Mouse (Mus musculus) neural tube, embryonic 11.5 days (tissue): ENCODE data around the gene Sgtb. TPM values are rescaled to one million over a fixed set of nuclear protein-coding genes. Genes with fewer than 3 reads are reported as not detected.

ENCODE experiments used
- ATAC-seq: fragments of 200-750 bp; cut with Nextera tagmentation; 2 replicates; pipeline ENCODE4 v1.8.0; 2017; ENCODE audit warnings: moderate number of reproducible peaks, mild to moderate bottlenecking, moderate TSS enrichment, moderate library complexity; ENCODE audit not compliant: insufficient read depth, low FRiP score, low TSS enrichment
- DNase-seq: peaks from one replicate; pipeline ENCODE4 v3.0.0-alpha.2; 2015; ENCODE audit warnings: low spot score
- H3K27ac ChIP-seq: fragments of 300-500 bp; sonication (generic); 2 replicates; pipeline ENCODE4 v1.5.1; 2014; ENCODE audit warnings: low read depth, mild to moderate bottlenecking, low read length
- H3K27me3 ChIP-seq: fragments of 300-500 bp; sonication (generic); 2 replicates; pipeline ENCODE4 v1.6.1; 2014; ENCODE audit warnings: mild to moderate bottlenecking, low read length, mixed read lengths; ENCODE audit not compliant: control insufficient read depth, insufficient read depth
- H3K36me3 ChIP-seq: fragments of 300-500 bp; sonication (generic); 2 replicates; pipeline ENCODE4 v1.6.1; 2014; ENCODE audit warnings: mild to moderate bottlenecking, low read length, moderate library complexity, mixed read lengths; ENCODE audit not compliant: control insufficient read depth, insufficient read depth
- H3K4me1 ChIP-seq: fragments of 300-500 bp; sonication (generic); 2 replicates; pipeline ENCODE4 v1.6.1; 2014; ENCODE audit warnings: low read length, mixed read lengths; ENCODE audit not compliant: control insufficient read depth, insufficient read depth
- H3K4me2 ChIP-seq: fragments of 300-500 bp; sonication (generic); 2 replicates; pipeline ENCODE4 v1.6.1; 2014; ENCODE audit warnings: low read depth, mild to moderate bottlenecking, moderate library complexity
- H3K4me3 ChIP-seq: fragments of 300-500 bp; sonication (generic); 2 replicates; pipeline ENCODE4 v1.5.1; 2014; ENCODE audit warnings: low read depth, low read length
- H3K9ac ChIP-seq: fragments of 300-500 bp; sonication (generic); 2 replicates; pipeline ENCODE4 v1.6.1; 2014; ENCODE audit warnings: mild to moderate bottlenecking, low read length
- H3K9me3 ChIP-seq: fragments of 300-500 bp; sonication (generic); 2 replicates; pipeline ENCODE4 v1.6.1; 2016; ENCODE audit warnings: low read length; ENCODE audit not compliant: control insufficient read depth
- WGBS: fragments of 180-500 bp; shearing (Covaris S2); extraction: QIAGEN DNeasy Blood & Tissue Kit; methylation state at CpG from one replicate; pipeline ENCODE4 v1.1.7; 2014; 5-methylcytosine and 5-hydroxymethylcytosine counted together
- polyA plus RNA-seq: library from polyadenylated mRNA; unstranded; fragments of >200 nt; fragmentation: Nextera tagmentation; extraction: Ambion mirVana; gene quantifications from 2 replicates; pipeline ENCODE4 v1.2.1, GENCODE M21; 2014

Gene Sgtb
- 25.2 and 29.8 TPM in 2 replicates for polyA plus RNA-seq

DNA sequence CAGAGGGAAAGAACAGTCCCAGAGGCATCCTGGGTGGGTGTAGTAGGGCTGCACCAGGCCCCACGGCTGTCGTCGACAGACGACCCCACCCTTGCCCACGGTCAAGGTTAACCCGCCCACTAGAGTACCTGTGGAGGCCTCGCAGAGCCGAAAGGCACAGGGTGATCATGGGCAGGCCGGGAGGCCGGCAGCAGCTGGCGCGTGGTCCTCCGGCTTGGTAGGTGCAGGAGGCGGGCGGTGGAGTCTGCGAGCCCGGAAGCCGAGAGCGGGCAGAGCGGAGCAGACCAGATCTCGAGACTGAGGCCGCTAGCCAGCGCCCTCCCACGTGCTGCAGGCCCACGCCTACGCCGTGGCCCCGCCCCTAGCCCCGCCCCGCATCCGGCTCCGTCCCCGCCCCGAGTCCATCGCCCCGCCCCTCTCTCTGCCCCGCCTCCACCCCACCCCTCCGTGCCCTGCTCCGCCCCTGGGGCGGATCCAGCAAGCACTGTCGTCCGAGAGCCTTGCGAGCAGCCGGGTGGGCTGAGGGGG lies at the start of gene Sgtb, which contains the start of gene Nln:
Sgtb (plus strand) TSS at position 454 of the 528 bp plus-strand sequence.
Nln (minus strand) TSS at position 327 of the 528 bp plus-strand sequence.
- 0% methylated on average over 33 of the region's 44 CpGs for WGBS
- Histone ChIP-seq H3K4me1 (peaks cover 7% of the 10 kb centered on the region; the same call in 1 of the 2 replicates), H3K4me2 (peak within 1 kb of the TSS; percentile 98), H3K27ac (peak within 1 kb of the TSS; percentile 42), H3K4me3 (peak within 1 kb of the TSS; percentile 64), H3K9ac (peak within 1 kb of the TSS; percentile 74), H3K9me3 (no peaks in the 10 kb centered on the region), H3K36me3 (no peaks in the 10 kb centered on the region), H3K27me3 (no peaks in the 10 kb centered on the region)
- ATAC-seq (peak; percentile 97), DNase-seq (peak; percentile 92)

DNA sequence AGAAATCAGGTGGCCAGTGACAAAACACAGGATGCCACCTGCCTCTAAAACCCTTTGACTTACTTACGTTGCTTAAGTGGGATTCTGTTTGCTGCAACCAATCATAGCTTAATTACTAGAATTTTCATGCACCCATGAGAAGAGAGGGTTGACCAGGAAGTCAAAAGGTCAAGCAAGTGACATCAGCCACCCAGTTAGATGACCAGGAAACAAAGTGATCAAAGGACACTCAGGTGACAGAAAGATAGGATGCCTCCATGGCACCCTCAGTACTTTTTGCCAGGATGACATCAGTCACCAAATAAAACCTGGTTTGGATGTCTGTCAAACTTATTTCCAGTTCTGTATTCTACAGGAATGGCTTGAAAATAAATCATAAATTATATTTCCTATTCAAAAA lies 49.3 kb upstream of the Sgtb start:
- WGBS = 79% methylated on average over 1 of the region's 1 CpGs
- H3K27me3 ChIP-seq = no peaks in the 10 kb centered on the region
- no peak overlapping the region for H3K4me2 ChIP-seq
- H3K4me1 ChIP-seq = peaks cover 3% of the 10 kb centered on the region; the same call in 1 of the 2 replicates
- H3K9me3 ChIP-seq = no peaks in the 10 kb centered on the region
- H3K27ac ChIP-seq = no peak overlapping the region
- H3K4me3 ChIP-seq = no peak overlapping the region
- no peak overlapping the region for H3K9ac ChIP-seq
- DNase-seq (no peak), ATAC-seq (no peak)
- H3K36me3 ChIP-seq = no peaks in the 10 kb centered on the region; the same call in 1 of the 2 replicates

DNA sequence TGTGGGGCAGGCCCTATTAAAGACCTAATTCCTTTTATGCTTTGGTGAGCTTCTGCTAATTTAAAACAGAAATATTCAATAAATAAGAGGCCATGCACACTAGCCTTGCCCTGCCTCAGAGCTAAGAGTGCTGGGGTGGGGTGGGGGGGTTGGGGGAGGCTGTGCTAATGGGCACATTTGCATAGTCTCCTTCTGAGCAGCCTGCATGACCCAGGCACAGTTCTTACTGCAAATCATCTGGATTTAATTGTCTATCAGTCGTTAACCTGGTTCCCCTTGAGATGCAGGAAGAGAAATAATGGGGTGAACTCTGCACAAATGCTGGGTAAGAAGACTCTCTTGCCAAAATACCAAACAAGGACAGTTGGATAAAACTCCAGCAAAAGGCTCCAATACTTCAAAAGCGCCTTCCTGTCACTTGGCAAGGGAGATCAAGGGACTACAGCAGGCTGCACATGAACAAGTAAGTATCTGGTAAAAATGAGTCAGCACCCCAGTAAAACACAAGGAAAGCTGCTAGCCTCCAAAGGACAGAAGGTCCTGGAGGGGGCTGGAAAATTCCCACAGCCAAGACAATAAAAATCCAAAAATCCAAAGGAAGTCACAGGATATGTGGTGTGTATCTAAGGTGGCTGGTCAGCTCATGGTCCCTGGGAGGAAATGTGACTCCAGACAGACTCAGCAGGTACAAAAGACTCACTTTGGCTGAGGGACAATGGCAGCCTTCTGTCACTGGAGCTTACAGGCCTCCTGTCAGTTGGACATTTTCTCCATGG lies 47.4 kb upstream of the Sgtb start:
- H3K36me3 ChIP-seq = no peaks in the 10 kb centered on the region
- peak; percentile 65; the same call in 1 of the 2 replicates for ATAC-seq
- 0 out of 2 replicates have a peak overlapping the region, but pooled peaks have one; percentile 34 for H3K27ac ChIP-seq
- H3K9me3 ChIP-seq = no peaks in the 10 kb centered on the region
- DNase-seq = no peak
- 60% methylated on average over 2 of the region's 2 CpGs for WGBS
- no peak overlapping the region for H3K9ac ChIP-seq
- no peak overlapping the region for H3K4me3 ChIP-seq
- no peaks in the 10 kb centered on the region for H3K27me3 ChIP-seq
- no peak overlapping the region for H3K4me2 ChIP-seq
- H3K4me1 ChIP-seq = peaks cover 3% of the 10 kb centered on the region; the same call in 1 of the 2 replicates

DNA sequence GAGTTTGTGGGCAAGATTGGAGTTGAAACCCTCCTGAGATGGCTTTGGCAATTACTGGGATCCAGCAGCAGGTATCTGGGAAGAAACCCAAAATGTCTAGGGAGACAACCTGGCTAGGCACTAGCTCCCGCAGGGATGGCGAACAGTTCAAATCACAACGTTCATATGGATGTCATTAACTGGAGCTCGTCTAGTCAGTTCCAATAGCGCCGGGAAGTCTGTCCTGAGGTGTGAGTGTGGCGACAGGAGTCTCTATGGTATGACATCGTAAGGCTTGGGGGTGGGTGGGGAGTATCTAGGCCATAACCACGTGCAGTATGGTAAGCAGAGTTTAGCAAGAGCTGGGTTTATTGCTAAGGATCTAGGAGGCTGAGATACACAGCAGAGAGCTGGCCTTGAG lies 46.5 kb upstream of the Sgtb start:
- no peak overlapping the region for H3K4me3 ChIP-seq
- no peaks in the 10 kb centered on the region for H3K27me3 ChIP-seq
- no peak overlapping the region for H3K27ac ChIP-seq
- peaks cover 3% of the 10 kb centered on the region; the same call in 1 of the 2 replicates for H3K4me1 ChIP-seq
- H3K36me3 ChIP-seq = no peaks in the 10 kb centered on the region
- no peak for DNase-seq
- no peak overlapping the region for H3K9ac ChIP-seq
- H3K4me2 ChIP-seq = no peak overlapping the region
- H3K9me3 ChIP-seq = no peaks in the 10 kb centered on the region
- 75% methylated on average over 9 of the region's 9 CpGs for WGBS
- ATAC-seq = no peak

DNA sequence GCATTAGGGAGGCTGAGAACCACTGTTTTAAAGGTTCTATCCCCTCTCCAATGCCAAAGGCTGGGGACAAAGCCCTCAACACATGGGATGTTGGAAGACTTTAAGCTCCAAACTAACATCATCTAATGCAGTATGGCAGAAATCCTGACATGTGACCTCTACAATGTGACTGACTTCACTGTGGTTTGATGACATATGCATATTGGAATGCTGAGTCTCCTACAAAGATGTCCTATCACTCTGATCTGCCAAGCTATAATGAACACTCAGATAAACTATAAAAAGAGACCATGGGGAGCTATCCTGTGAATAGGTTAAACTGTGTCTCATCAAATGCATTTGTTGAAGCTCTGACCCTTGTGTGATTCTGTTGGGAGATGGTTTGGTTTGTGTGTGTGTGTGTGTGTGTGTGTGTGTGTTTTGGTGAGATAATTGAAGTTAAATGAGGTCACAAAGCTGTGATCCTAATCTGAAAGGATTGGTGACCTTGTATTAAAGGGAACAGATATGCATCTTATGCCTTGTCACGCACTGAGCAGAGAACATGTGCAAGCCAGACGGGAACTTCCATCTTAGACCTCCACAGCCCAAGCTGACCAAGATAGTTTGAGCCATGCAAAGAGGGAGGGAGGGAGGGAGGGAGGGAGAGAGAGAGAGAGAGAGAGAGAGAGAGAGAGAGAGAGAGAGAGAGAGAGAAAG lies 43.7 kb upstream of the Sgtb start:
- Histone ChIP-seq H3K4me3 (no peak overlapping the region), H3K27me3 (no peaks in the 10 kb centered on the region), H3K4me1 (peaks cover 3% of the 10 kb centered on the region; the same call in 1 of the 2 replicates), H3K27ac (no peak overlapping the region), H3K9ac (no peak overlapping the region), H3K36me3 (no peaks in the 10 kb centered on the region), H3K9me3 (no peaks in the 10 kb centered on the region), H3K4me2 (no peak overlapping the region)
- ATAC-seq = no peak
- WGBS = 88% methylated on average over 2 of the region's 2 CpGs
- DNase-seq = no peak

DNA sequence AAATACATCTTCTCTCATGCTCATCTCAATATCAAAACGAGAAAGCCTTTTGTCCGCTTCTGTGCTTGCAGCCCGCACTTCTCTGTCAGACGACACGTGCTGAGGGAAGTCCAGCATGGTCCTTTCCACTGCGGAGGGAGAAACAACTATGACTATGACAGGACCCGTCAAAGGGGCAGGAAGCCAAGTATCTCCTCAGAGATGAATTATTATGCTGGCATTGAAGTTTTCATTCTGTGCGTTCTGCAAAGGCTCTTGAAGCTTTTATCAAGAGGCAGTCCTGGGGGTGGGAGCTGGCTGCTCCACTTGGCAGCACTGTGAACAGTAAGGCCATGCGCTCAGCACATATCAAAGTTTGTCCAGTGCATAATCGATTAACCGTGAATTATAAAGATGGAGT lies 40.3 kb upstream of the Sgtb start:
- H3K36me3 ChIP-seq = no peaks in the 10 kb centered on the region
- 89% methylated on average over 11 of the region's 11 CpGs for WGBS
- DNase-seq = no peak

DNA sequence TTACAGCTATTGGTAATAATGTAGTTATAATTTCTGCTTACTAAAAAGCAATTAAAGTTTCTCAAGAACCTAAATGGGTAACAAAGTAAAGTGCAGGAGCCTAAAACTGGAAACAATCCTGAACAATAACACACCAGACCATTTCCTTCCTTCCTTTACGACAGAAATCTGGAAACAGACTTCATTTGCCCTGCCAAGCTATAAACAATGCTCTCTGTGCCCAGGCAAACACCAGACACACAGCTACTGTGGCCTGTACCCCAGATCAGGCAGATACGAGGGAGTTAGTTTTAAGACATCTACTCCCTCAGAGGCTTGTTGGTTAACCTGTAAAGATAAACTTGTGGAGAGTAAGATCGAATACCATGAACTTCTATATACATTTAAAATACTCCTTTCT lies 38.8 kb upstream of the Sgtb start:
- no peak for DNase-seq
- Histone ChIP-seq H3K4me2 (no peak overlapping the region), H3K27me3 (no peaks in the 10 kb centered on the region), H3K27ac (no peak overlapping the region), H3K9me3 (no peaks in the 10 kb centered on the region), H3K36me3 (no peaks in the 10 kb centered on the region), H3K9ac (no peak overlapping the region), H3K4me1 (no peaks in the 10 kb centered on the region), H3K4me3 (no peak overlapping the region)
- ATAC-seq = no peak
- WGBS = 79% methylated on average over 3 of the region's 3 CpGs

More for the DNA sequence above, 40.3 kb upstream of the Sgtb start:
- H3K4me3 ChIP-seq = no peak overlapping the region
- ATAC-seq = no peak
- H3K9me3 ChIP-seq = no peaks in the 10 kb centered on the region
- no peak overlapping the region for H3K4me2 ChIP-seq
- H3K27ac ChIP-seq = no peak overlapping the region
- no peaks in the 10 kb centered on the region for H3K27me3 ChIP-seq
- H3K9ac ChIP-seq = no peak overlapping the region
- H3K4me1 ChIP-seq = no peaks in the 10 kb centered on the region

DNA sequence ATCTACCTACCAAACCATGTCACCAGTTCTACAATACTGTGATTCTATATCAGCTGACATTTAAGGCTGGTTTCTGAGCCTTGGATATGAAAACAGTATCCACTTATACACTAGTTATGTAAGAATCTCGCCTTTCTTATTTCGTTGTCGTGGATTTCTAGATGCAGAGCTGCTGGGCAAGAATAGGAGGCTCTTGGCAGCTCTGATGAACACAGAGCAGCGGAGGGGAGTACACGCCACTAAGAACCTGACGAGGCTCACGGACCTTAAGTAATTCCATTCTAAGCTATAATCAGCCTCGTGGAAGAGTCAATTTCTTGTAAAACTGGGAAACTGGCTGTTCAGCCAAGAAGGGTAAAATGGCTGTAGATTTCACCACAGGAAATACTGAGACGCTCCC lies 37.2 kb upstream of the Sgtb start:
- WGBS = 94% methylated on average over 9 of the region's 9 CpGs
- Histone ChIP-seq H3K9ac (no peak overlapping the region), H3K4me2 (no peak overlapping the region), H3K4me1 (no peaks in the 10 kb centered on the region), H3K27ac (no peak overlapping the region), H3K9me3 (no peaks in the 10 kb centered on the region), H3K27me3 (no peaks in the 10 kb centered on the region), H3K4me3 (no peak overlapping the region), H3K36me3 (no peaks in the 10 kb centered on the region)
- ATAC-seq = no peak
- no peak for DNase-seq
